Mouse (Mus musculus): ENCODE measurements at regions not wholly inside any gene's neighbourhood (a gene's known extent, or its start where the extent isn't known, plus 50 kb on each side); places are given as distances from the start of the nearest gene placed in this dataset.

GRCm38 (mm10) chr3:23216754-23217153, 1140.3 kb downstream of the Tbl1xr1 start:
- H3K27me3 ChIP-seq (ENCODE audit: insufficient read depth, low read length), result no peaks in the 10 kb centered on the region
- H3K27ac ChIP-seq (ENCODE audit: low read depth), result no peak overlapping the region
- TF ChIP-seq CTCF (IDR thresholded peaks at IDR 0.05; ENCODE audit: low read depth), result no peak
- H3K4me3 ChIP-seq (ENCODE audit: low read depth, low read length), result no peak overlapping the region
- WGBS, result 78% methylated on average over 1 of the region's 1 CpGs
- no peaks in the 10 kb centered on the region for H3K9me3 ChIP-seq (ENCODE audit: low read depth, low read length)
- H3K4me2 ChIP-seq, result no peak overlapping the region
- no peak for ATAC-seq (ENCODE audit: insufficient read depth)
- no peak overlapping the region for H3K9ac ChIP-seq
- no peaks in the 10 kb centered on the region for H3K36me3 ChIP-seq (ENCODE audit: insufficient read depth)
- no peaks in the 10 kb centered on the region for H3K4me1 ChIP-seq (ENCODE audit: insufficient read depth)
- DNase-seq, result no peak

- Histone ChIP-seq H3K9me3 (ENCODE audit: low read depth, low read length) (no peaks in the 10 kb centered on the region), H3K4me1 (ENCODE audit: insufficient read depth) (no peaks in the 10 kb centered on the region), H3K9ac (no peak overlapping the region), H3K27ac (ENCODE audit: low read depth) (no peak overlapping the region), H3K4me3 (ENCODE audit: low read depth, low read length) (no peak overlapping the region), H3K27me3 (ENCODE audit: insufficient read depth, low read length) (no peaks in the 10 kb centered on the region), H3K4me2 (no peak overlapping the region), H3K36me3 (ENCODE audit: insufficient read depth) (no peaks in the 10 kb centered on the region)
- ATAC-seq (ENCODE audit: insufficient read depth) (no peak), DNase-seq (no peak)
- 87% methylated on average over 2 of the region's 2 CpGs for WGBS
- no peak for TF ChIP-seq CTCF (IDR thresholded peaks at IDR 0.05; ENCODE audit: low read depth)
These were observed 1171.8 kb downstream of the Tbl1xr1 start for GRCm38 (mm10) chr3:23248291-23248690.

- Histone ChIP-seq H3K27me3 (ENCODE audit: insufficient read depth, low read length) (no peaks in the 10 kb centered on the region), H3K4me3 (ENCODE audit: low read depth, low read length) (no peak overlapping the region), H3K4me1 (ENCODE audit: insufficient read depth) (no peaks in the 10 kb centered on the region), H3K27ac (ENCODE audit: low read depth) (no peak overlapping the region), H3K9ac (no peak overlapping the region), H3K9me3 (ENCODE audit: low read depth, low read length) (no peaks in the 10 kb centered on the region), H3K4me2 (no peak overlapping the region), H3K36me3 (ENCODE audit: insufficient read depth) (no peaks in the 10 kb centered on the region)
- no peak for ATAC-seq (ENCODE audit: insufficient read depth)
- no peak for TF ChIP-seq CTCF (IDR thresholded peaks at IDR 0.05; ENCODE audit: low read depth)
- DNase-seq, result no peak
These were observed 1175.7 kb downstream of the Tbl1xr1 start for GRCm38 (mm10) chr3:23252180-23252579.

GRCm38 (mm10) chr3:23298818-23299217, 1222.4 kb downstream of the Tbl1xr1 start:
- no peak for TF ChIP-seq CTCF (IDR thresholded peaks at IDR 0.05; ENCODE audit: low read depth)
- DNase-seq, result no peak
- Histone ChIP-seq H3K27ac (ENCODE audit: low read depth) (no peak overlapping the region), H3K4me1 (ENCODE audit: insufficient read depth) (no peaks in the 10 kb centered on the region), H3K36me3 (ENCODE audit: insufficient read depth) (no peaks in the 10 kb centered on the region), H3K27me3 (ENCODE audit: insufficient read depth, low read length) (no peaks in the 10 kb centered on the region), H3K4me2 (no peak overlapping the region), H3K4me3 (ENCODE audit: low read depth, low read length) (no peak overlapping the region), H3K9ac (no peak overlapping the region), H3K9me3 (ENCODE audit: low read depth, low read length) (no peaks in the 10 kb centered on the region)
- ATAC-seq (ENCODE audit: insufficient read depth), result no peak
- 86% methylated on average over 7 of the region's 7 CpGs for WGBS

- WGBS, result 49% methylated on average over 2 of the region's 2 CpGs
- H3K27me3 ChIP-seq (ENCODE audit: insufficient read depth, low read length), result no peaks in the 10 kb centered on the region
- no peak overlapping the region for H3K4me3 ChIP-seq (ENCODE audit: low read depth, low read length)
- TF ChIP-seq CTCF (IDR thresholded peaks at IDR 0.05; ENCODE audit: low read depth), result no peak
- H3K9ac ChIP-seq, result no peak overlapping the region
- no peaks in the 10 kb centered on the region for H3K9me3 ChIP-seq (ENCODE audit: low read depth, low read length)
- H3K36me3 ChIP-seq (ENCODE audit: insufficient read depth), result no peaks in the 10 kb centered on the region
- no peak overlapping the region for H3K4me2 ChIP-seq
- H3K4me1 ChIP-seq (ENCODE audit: insufficient read depth), result no peaks in the 10 kb centered on the region
- ATAC-seq (ENCODE audit: insufficient read depth) (peak; percentile 52; the same call in 1 of the 2 replicates), DNase-seq (peak; percentile 5)
- H3K27ac ChIP-seq (ENCODE audit: low read depth), result no peak overlapping the region
These were observed 1257.8 kb downstream of the Tbl1xr1 start for GRCm38 (mm10) chr3:23334216-23334615.

GRCm38 (mm10) chr3:23334958-23335357, 1258.5 kb downstream of the Tbl1xr1 start:
- Histone ChIP-seq H3K27me3 (ENCODE audit: insufficient read depth, low read length) (no peaks in the 10 kb centered on the region), H3K4me2 (no peak overlapping the region), H3K9ac (no peak overlapping the region), H3K4me3 (ENCODE audit: low read depth, low read length) (no peak overlapping the region), H3K4me1 (ENCODE audit: insufficient read depth) (no peaks in the 10 kb centered on the region), H3K9me3 (ENCODE audit: low read depth, low read length) (no peaks in the 10 kb centered on the region), H3K36me3 (ENCODE audit: insufficient read depth) (no peaks in the 10 kb centered on the region), H3K27ac (ENCODE audit: low read depth) (no peak overlapping the region)
- ATAC-seq (ENCODE audit: insufficient read depth), result no peak
- no peak for DNase-seq
- no peak for TF ChIP-seq CTCF (IDR thresholded peaks at IDR 0.05; ENCODE audit: low read depth)

- H3K27me3 ChIP-seq (ENCODE audit: insufficient read depth, low read length), result no peaks in the 10 kb centered on the region
- TF ChIP-seq CTCF (IDR thresholded peaks at IDR 0.05; ENCODE audit: low read depth), result no peak
- H3K36me3 ChIP-seq (ENCODE audit: insufficient read depth), result no peaks in the 10 kb centered on the region
- no peak overlapping the region for H3K27ac ChIP-seq (ENCODE audit: low read depth)
- H3K4me3 ChIP-seq (ENCODE audit: low read depth, low read length), result no peak overlapping the region
- DNase-seq, result no peak
- no peak for ATAC-seq (ENCODE audit: insufficient read depth)
- H3K9ac ChIP-seq, result no peak overlapping the region
- WGBS, result 81% methylated on average over 5 of the region's 5 CpGs
- no peaks in the 10 kb centered on the region for H3K9me3 ChIP-seq (ENCODE audit: low read depth, low read length)
- no peaks in the 10 kb centered on the region for H3K4me1 ChIP-seq (ENCODE audit: insufficient read depth)
- no peak overlapping the region for H3K4me2 ChIP-seq
These were observed 1297.9 kb downstream of the Tbl1xr1 start for GRCm38 (mm10) chr3:23374341-23374740.

GRCm38 (mm10) chr3:23404877-23405276, 1328.4 kb downstream of the Tbl1xr1 start:
- ATAC-seq (ENCODE audit: insufficient read depth) (no peak), DNase-seq (no peak)
- Histone ChIP-seq H3K9me3 (ENCODE audit: low read depth, low read length) (no peaks in the 10 kb centered on the region), H3K27ac (ENCODE audit: low read depth) (no peak overlapping the region), H3K9ac (no peak overlapping the region), H3K4me3 (ENCODE audit: low read depth, low read length) (no peak overlapping the region), H3K27me3 (ENCODE audit: insufficient read depth, low read length) (no peaks in the 10 kb centered on the region), H3K4me2 (no peak overlapping the region), H3K4me1 (ENCODE audit: insufficient read depth) (no peaks in the 10 kb centered on the region), H3K36me3 (ENCODE audit: insufficient read depth) (no peaks in the 10 kb centered on the region)
- 73% methylated on average over 1 of the region's 1 CpGs for WGBS
- no peak for TF ChIP-seq CTCF (IDR thresholded peaks at IDR 0.05; ENCODE audit: low read depth)
